Mouse (Mus musculus): Measurements from ENCODE around the gene Gm4788.
"Not testable (repeated sequence)": the region's sequence is repeated elsewhere in the genome, so short reads cannot be mapped to it uniquely, and the experiment has no call there.

The Gm4788 gene

DNA sequence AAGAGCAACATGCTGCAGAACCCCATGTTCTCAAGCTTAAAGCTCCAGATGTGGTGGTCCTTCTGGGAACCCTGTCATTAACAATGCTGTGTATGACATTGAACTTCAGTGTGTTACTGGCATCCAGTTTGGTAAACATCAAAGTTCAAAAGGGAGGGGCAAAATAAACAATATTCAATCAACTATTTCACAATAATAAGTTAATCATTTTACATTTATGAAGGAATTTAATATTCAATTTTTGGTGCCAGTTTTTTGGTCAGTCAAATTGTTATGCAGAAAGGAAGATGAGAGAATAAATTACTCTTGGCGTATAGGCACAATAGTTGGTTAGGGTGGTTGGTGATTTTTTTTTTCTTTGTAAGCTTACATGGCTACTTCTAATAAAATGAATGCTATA is at the start of gene Gm4788:
Gene Gm4788 (minus strand): TSS at position 101 of the 400 bp plus-strand sequence.
- DNase-seq (ENCODE audit: low read depth), result no peak

DNA sequence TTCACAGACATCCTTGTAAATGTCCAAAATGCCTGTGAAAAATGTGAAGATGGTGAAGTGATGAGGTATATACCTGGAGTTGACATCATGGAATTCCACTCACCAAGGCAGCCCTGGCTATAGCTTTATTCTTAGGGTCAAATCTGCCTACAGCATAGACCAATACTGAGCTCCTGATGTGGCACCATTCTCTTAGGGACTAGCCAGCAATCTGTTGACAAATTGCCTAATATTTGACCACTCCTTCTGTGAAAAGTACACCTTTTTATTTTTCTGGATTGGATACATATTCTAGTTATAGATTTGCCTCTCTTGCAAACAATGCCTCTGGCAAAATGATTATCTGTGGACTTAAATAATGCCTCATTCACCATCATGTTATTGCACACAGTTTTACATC is 27.6 kb upstream of the Gm4788 start:
- no peak for DNase-seq (ENCODE audit: low read depth)

DNA sequence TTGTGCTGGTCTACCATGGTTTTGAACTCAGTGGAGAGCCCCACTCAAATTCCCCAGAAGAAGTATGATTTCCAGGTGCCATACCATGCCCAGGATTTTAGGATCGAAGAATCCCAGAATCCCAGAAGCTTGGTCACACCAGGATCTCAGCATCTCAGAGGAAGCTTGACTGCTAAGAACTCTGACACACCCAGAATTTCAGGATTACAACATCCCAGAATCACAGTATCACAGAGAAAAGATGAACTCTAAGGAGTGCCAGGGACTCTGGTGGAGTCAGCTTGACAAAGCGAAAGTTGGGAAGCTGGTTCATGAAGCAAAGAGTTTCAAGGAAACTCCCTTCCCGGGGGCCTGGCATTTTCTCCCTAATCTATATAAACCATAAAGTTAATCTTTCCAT is 11.1 kb downstream of the Gm4788 start:
- not testable (repeated sequence) for DNase-seq (ENCODE audit: low read depth)

DNA sequence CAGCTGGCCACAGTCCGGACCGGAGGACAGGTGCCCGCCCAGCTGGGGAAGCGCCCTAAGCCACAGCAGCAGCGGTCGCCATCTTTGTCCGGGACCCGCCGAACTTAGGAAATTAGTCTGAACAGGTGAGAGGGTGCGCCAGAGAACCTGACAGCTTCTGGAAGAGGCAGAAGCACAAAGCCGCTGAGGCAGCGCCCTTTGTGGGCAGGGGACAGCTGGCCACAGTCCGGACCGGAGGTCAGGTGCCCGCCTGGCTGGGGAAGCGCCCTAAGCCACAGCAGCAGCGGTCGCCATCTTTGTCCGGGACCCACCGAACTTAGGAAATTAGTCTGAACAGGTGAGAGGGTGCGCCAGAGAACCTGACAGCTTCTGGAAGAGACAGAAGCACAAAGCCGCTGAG is 64.4 kb downstream of the Gm4788 start:
- DNase-seq (ENCODE audit: low read depth), result not testable (repeated sequence)

DNA sequence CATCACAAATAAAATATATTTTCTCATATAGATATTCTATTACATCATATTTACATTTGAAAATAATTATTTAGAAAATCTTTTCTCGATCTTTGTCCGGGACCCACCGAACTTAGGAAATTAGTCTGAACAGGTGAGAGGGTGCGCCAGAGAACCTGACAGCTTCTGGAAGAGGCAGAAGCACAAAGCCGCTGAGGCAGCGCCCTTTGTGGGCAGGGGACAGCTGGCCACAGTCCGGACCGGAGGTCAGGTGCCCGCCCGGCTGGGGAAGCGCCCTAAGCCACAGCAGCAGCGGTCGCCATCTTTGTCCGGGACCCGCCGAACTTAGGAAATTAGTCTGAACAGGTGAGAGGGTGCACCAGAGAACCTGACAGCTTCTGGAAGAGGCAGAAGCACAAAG is 64.8 kb downstream of the Gm4788 start:
- DNase-seq (ENCODE audit: low read depth), result not testable (repeated sequence)

DNA sequence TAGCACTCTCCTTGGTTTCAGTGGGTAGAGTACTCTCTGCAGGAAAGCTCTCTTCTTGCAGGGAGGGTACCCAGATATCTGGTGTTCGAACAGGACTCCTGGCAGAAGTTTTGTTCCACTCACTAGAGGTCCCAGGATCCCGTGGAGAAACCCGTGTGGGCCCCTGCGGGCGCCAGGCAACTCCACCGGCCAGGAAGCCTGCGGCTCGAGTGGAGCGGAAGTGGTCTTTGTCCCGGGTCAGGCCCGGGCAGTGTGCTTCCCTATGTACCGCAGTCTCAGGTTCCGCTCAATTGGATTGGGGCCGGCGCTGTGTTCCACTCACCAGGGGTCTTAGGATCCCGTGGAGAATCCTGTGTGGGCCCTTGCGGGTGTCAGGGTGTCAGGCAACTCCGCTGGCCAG is 131.1 kb downstream of the Gm4788 start:
- DNase-seq (ENCODE audit: low read depth), result not testable (repeated sequence)
